Mouse (Mus musculus) hindbrain, embryonic 13.5 days (tissue): ENCODE measurements around the gene Map4k2. TPM values are rescaled to one million over a fixed set of nuclear protein-coding genes. Genes with fewer than 3 reads are reported as not detected.

ENCODE experiments used
- ATAC-seq: fragments of 200-750 bp; cut with Nextera tagmentation; 2 replicates; pipeline ENCODE4 v1.8.0; 2017; ENCODE audit warnings: moderate TSS enrichment; ENCODE audit not compliant: low FRiP score
- H3K27ac ChIP-seq: fragments of 300-500 bp; sonication (generic); 2 replicates; pipeline ENCODE4 v1.5.1; 2015; ENCODE audit warnings: inconsistent platforms, mild to moderate bottlenecking, moderate library complexity
- H3K27me3 ChIP-seq: fragments of 300-500 bp; sonication (generic); 2 replicates; pipeline ENCODE4 v1.6.1; 2015; ENCODE audit warnings: mild to moderate bottlenecking, inconsistent platforms
- H3K36me3 ChIP-seq: fragments of 300-500 bp; sonication (generic); 2 replicates; pipeline ENCODE4 v1.6.1; 2015; ENCODE audit warnings: mild to moderate bottlenecking, inconsistent platforms
- H3K4me1 ChIP-seq: fragments of 300-500 bp; sonication (generic); replicated peaks from 2 replicates; pipeline ENCODE4 v1.6.1; 2015; ENCODE audit warnings: inconsistent platforms
- H3K4me2 ChIP-seq: fragments of 300-500 bp; sonication (generic); 2 replicates; pipeline ENCODE4 v1.6.1; 2015; ENCODE audit warnings: inconsistent platforms, mild to moderate bottlenecking, moderate library complexity
- H3K4me3 ChIP-seq: fragments of 300-500 bp; sonication (generic); 2 replicates; pipeline ENCODE4 v1.5.1; 2015; ENCODE audit warnings: mild to moderate bottlenecking, inconsistent platforms
- H3K9ac ChIP-seq: fragments of 300-500 bp; sonication (generic); 2 replicates; pipeline ENCODE4 v1.6.1; 2015; ENCODE audit warnings: mild to moderate bottlenecking, inconsistent platforms
- H3K9me3 ChIP-seq: fragments of 300-500 bp; sonication (generic); 2 replicates; pipeline ENCODE4 v1.6.1; 2016; ENCODE audit warnings: inconsistent platforms
- whole genome bisulfite sequencing: fragments of 180-500 bp; shearing (Covaris S2); methylation state at CpG from one replicate; pipeline ENCODE4 v1.1.7; 2015; 5-methylcytosine and 5-hydroxymethylcytosine counted together
- polyA plus RNA-seq: library from polyadenylated mRNA; unstranded; fragments of >200 nt; fragmentation: Nextera tagmentation; extraction: Ambion mirVana; gene quantifications from 2 replicates; pipeline ENCODE4 v1.2.1, GENCODE M21; 2015

The Map4k2 gene
- polyA plus RNA-seq, 1 experiment from 2014 or later: 17.6 TPM

- WGBS: 83% methylated on average over 6 of the region's 7 CpGs
- H3K4me3 ChIP-seq: no peak overlapping the region
- peaks cover 10% of the 10 kb centered on the region; the same call in 1 of the 2 replicates for H3K27me3 ChIP-seq
- H3K27ac ChIP-seq: no peak overlapping the region
- ATAC-seq: no peak
- H3K4me2 ChIP-seq: no peak overlapping the region
- no peaks in the 10 kb centered on the region for H3K9me3 ChIP-seq
- H3K4me1 ChIP-seq: peaks cover 20% of the 10 kb centered on the region
- H3K36me3 ChIP-seq: peaks cover 1% of the 10 kb centered on the region; the same call in 1 of the 2 replicates
- 0 out of 2 replicates have a peak overlapping the region, but pooled peaks have one; percentile 24 for H3K9ac ChIP-seq
Measured at GRCm38 (mm10) chr19:6385821-6386220, 44.9 kb downstream of the Map4k2 start.

- ATAC-seq: no peak
- WGBS: 63% methylated on average over 9 of the region's 9 CpGs
Measured at GRCm38 (mm10) chr19:6386234-6386633, 45.3 kb downstream of the Map4k2 start.

GRCm38 (mm10) chr19:6388006-6388405 is 47.1 kb downstream of the Map4k2 start:
- ATAC-seq: no peak
- Histone ChIP-seq H3K4me3 (no peak overlapping the region), H3K36me3 (no peaks in the 10 kb centered on the region), H3K27me3 (peaks cover 10% of the 10 kb centered on the region; the same call in 1 of the 2 replicates), H3K9ac (no peak overlapping the region), H3K4me1 (peaks cover 20% of the 10 kb centered on the region), H3K27ac (no peak overlapping the region), H3K9me3 (no peaks in the 10 kb centered on the region), H3K4me2 (no peak overlapping the region)
- 82% methylated on average over 13 of the region's 13 CpGs for WGBS

More at GRCm38 (mm10) chr19:6386234-6386633, 45.3 kb downstream of the Map4k2 start:
- Histone ChIP-seq H3K4me2 (no peak overlapping the region), H3K4me1 (peaks cover 20% of the 10 kb centered on the region), H3K9me3 (no peaks in the 10 kb centered on the region), H3K27me3 (peaks cover 10% of the 10 kb centered on the region; the same call in 1 of the 2 replicates), H3K4me3 (no peak overlapping the region), H3K36me3 (no peaks in the 10 kb centered on the region), H3K27ac (no peak overlapping the region), H3K9ac (no peak overlapping the region)

GRCm38 (mm10) chr19:6389803-6390202 is 48.9 kb downstream of the Map4k2 start:
- no peak for ATAC-seq
- peaks cover 10% of the 10 kb centered on the region for H3K4me1 ChIP-seq
- H3K9me3 ChIP-seq: no peaks in the 10 kb centered on the region
- peak overlapping the region; percentile 36 for H3K4me3 ChIP-seq
- peak overlapping the region; percentile 64 for H3K9ac ChIP-seq
- H3K27ac ChIP-seq: peak overlapping the region; percentile 4; the same call in 1 of the 2 replicates
- 6% methylated on average over 16 of the region's 16 CpGs for WGBS
- H3K27me3 ChIP-seq: peaks cover 10% of the 10 kb centered on the region; the same call in 1 of the 2 replicates
- H3K36me3 ChIP-seq: no peaks in the 10 kb centered on the region
- peak overlapping the region; percentile 55 for H3K4me2 ChIP-seq

GRCm38 (mm10) chr19:6390251-6390650 is 49.3 kb downstream of the Map4k2 start:
- H3K4me3 ChIP-seq: no peak overlapping the region
- WGBS: 59% methylated on average over 6 of the region's 6 CpGs
- H3K4me2 ChIP-seq: peak overlapping the region; percentile 55
- H3K9ac ChIP-seq: peak overlapping the region; percentile 64; the same call in 1 of the 2 replicates
- no peak overlapping the region for H3K27ac ChIP-seq
- H3K27me3 ChIP-seq: peaks cover 10% of the 10 kb centered on the region; the same call in 1 of the 2 replicates
- ATAC-seq: no peak
- H3K36me3 ChIP-seq: no peaks in the 10 kb centered on the region
- no peaks in the 10 kb centered on the region for H3K9me3 ChIP-seq
- H3K4me1 ChIP-seq: peaks cover 10% of the 10 kb centered on the region

GRCm38 (mm10) chr19:6392743-6393393 is 51.9 kb downstream of the Map4k2 start:
- H3K27me3 ChIP-seq: peaks cover 10% of the 10 kb centered on the region; the same call in 1 of the 2 replicates
- 93% methylated on average over 14 of the region's 14 CpGs for WGBS
- no peak overlapping the region for H3K9ac ChIP-seq
- no peak for ATAC-seq
- no peak overlapping the region for H3K4me3 ChIP-seq
- H3K27ac ChIP-seq: no peak overlapping the region
- H3K4me2 ChIP-seq: no peak overlapping the region
- H3K4me1 ChIP-seq: peaks cover 10% of the 10 kb centered on the region
- no peaks in the 10 kb centered on the region for H3K9me3 ChIP-seq
- no peaks in the 10 kb centered on the region for H3K36me3 ChIP-seq

- no peak overlapping the region for H3K9ac ChIP-seq
- peaks cover 10% of the 10 kb centered on the region; the same call in 1 of the 2 replicates for H3K27me3 ChIP-seq
- ATAC-seq: no peak
- no peak overlapping the region for H3K4me2 ChIP-seq
- no peak overlapping the region for H3K27ac ChIP-seq
- H3K36me3 ChIP-seq: no peaks in the 10 kb centered on the region
- H3K4me3 ChIP-seq: no peak overlapping the region
- peaks cover 16% of the 10 kb centered on the region for H3K4me1 ChIP-seq
- H3K9me3 ChIP-seq: no peaks in the 10 kb centered on the region
- 91% methylated on average over 16 of the region's 16 CpGs for WGBS
Measured at GRCm38 (mm10) chr19:6393637-6394036, 52.7 kb downstream of the Map4k2 start.

GRCm38 (mm10) chr19:6396237-6396636 is 55.3 kb downstream of the Map4k2 start:
- Histone ChIP-seq H3K9ac (no peak overlapping the region), H3K9me3 (no peaks in the 10 kb centered on the region), H3K4me1 (peaks cover 30% of the 10 kb centered on the region), H3K36me3 (no peaks in the 10 kb centered on the region), H3K27me3 (peaks cover 11% of the 10 kb centered on the region), H3K27ac (no peak overlapping the region), H3K4me2 (no peak overlapping the region), H3K4me3 (no peak overlapping the region)
- 86% methylated on average over 5 of the region's 5 CpGs for WGBS
- no peak for ATAC-seq

- Histone ChIP-seq H3K9me3 (no peaks in the 10 kb centered on the region), H3K4me3 (no peak overlapping the region), H3K9ac (no peak overlapping the region), H3K4me1 (peaks cover 41% of the 10 kb centered on the region), H3K4me2 (peak overlapping the region; percentile 98; the same call in 1 of the 2 replicates), H3K27ac (no peak overlapping the region), H3K27me3 (peaks cover 26% of the 10 kb centered on the region), H3K36me3 (no peaks in the 10 kb centered on the region)
- 81% methylated on average over 22 of the region's 22 CpGs for WGBS
- no peak for ATAC-seq
Measured at GRCm38 (mm10) chr19:6397582-6398249, 56.8 kb downstream of the Map4k2 start.

GRCm38 (mm10) chr19:6398447-6399284 is 57.7 kb downstream of the Map4k2 start:
- WGBS: under 1% methylated on average over 39 of the region's 39 CpGs
- Histone ChIP-seq H3K9me3 (no peaks in the 10 kb centered on the region), H3K4me2 (peak overlapping the region; percentile 98), H3K36me3 (no peaks in the 10 kb centered on the region), H3K9ac (peak overlapping the region; percentile 80), H3K4me3 (peak overlapping the region; percentile 62), H3K27ac (peak overlapping the region; percentile 79), H3K4me1 (peaks cover 46% of the 10 kb centered on the region), H3K27me3 (peaks cover 32% of the 10 kb centered on the region)
- ATAC-seq: peak; percentile 59

GRCm38 (mm10) chr19:6399285-6400095 is 58.6 kb downstream of the Map4k2 start, which contains the start of gene Rasgrp2:
Rasgrp2 (plus strand) TSS chr19:6399340.
- WGBS: under 1% methylated on average over 80 of the region's 87 CpGs
- no peaks in the 10 kb centered on the region for H3K9me3 ChIP-seq
- ATAC-seq: peak; percentile 43
- H3K9ac ChIP-seq: peak within 1 kb of the TSS; percentile 80
- peaks cover 32% of the 10 kb centered on the region for H3K27me3 ChIP-seq
- H3K4me1 ChIP-seq: peaks cover 48% of the 10 kb centered on the region
- peak within 1 kb of the TSS; percentile 62 for H3K4me3 ChIP-seq
- no peaks in the 10 kb centered on the region for H3K36me3 ChIP-seq
- H3K4me2 ChIP-seq: peak within 1 kb of the TSS; percentile 98
- H3K27ac ChIP-seq: peak within 1 kb of the TSS; percentile 79
